ENCODE assay signal across 7 mouse cellular contexts in genomic region chr14:25371661-25372060, GRCm38 (mm10).
DNase-seq lines count a peak whose midpoint lies in the region; ATAC-seq and TF ChIP-seq lines count a peak whose summit lies in the region.

No protein-coding gene starts in this region.

- intact Hi-C loops in heart, postnatal 25 days (cut with DNase I), result no loop called here

- peak overlapping the region; percentile 21 for H3K9ac ChIP-seq in forebrain, embryonic 13.5 days

- ATAC-seq in forebrain, embryonic 13.5 days, result peak; percentile 81

- no peaks in the 10 kb centered on the region for H3K27me3 ChIP-seq in forebrain, embryonic 13.5 days
- H3K27me3 ChIP-seq in myocyte (ENCODE audit: control insufficient read depth, insufficient read depth, insufficient read length), result no peaks in the 10 kb centered on the region

- no peak for TF ChIP-seq POLR2A in bone marrow macrophage, adult 2 months (IDR thresholded peaks at IDR 0.05; ENCODE audit: borderline replicate concordance, low read depth, low read length)
- no peak for TF ChIP-seq POLR2A in myocyte (IDR thresholded peaks at IDR 0.05; ENCODE audit: insufficient read length, low read depth)

- TF ChIP-seq CTCF in bone marrow macrophage, adult 2 months (IDR thresholded peaks at IDR 0.05; ENCODE audit: low read depth, low read length), result no peak

- no peaks in the 10 kb centered on the region for H3K79me2 ChIP-seq in myocyte (ENCODE audit: control insufficient read depth, insufficient read depth)

- peaks cover 7% of the 10 kb centered on the region; the same call in 1 of the 2 replicates for H3K9me3 ChIP-seq in forebrain, embryonic 13.5 days (replicated peaks)

- no peak overlapping the region for H3K4me3 ChIP-seq in bone marrow macrophage, adult 2 months (ENCODE audit: insufficient read depth, low read length)
- H3K4me3 ChIP-seq in forebrain, embryonic 13.5 days, result no peak overlapping the region
- H3K4me3 ChIP-seq in myocyte, result no peak overlapping the region

- no peak overlapping the region for H3ac ChIP-seq in myocyte (ENCODE audit: control insufficient read depth, insufficient read length)

- DNase-seq in MN1 (ENCODE audit: low spot score), result peak; percentile 87
- peak; percentile 35 for DNase-seq in heart, postnatal 25 days (ENCODE audit: low spot score)
- peak; percentile 60 to 80 for DNase-seq in layer of hippocampus, adult 8-10 months (ENCODE audit: low spot score in 2 of 2)
- no peak for DNase-seq in spleen, postnatal 4 days (ENCODE audit: low spot score in 2 of 2)

- peak overlapping the region; percentile 41 for H3K27ac ChIP-seq in bone marrow macrophage, adult 2 months (ENCODE audit: insufficient read depth, low read depth, low read length)
- H3K27ac ChIP-seq in forebrain, embryonic 13.5 days, result peak overlapping the region; percentile 65

- WGBS in forebrain, embryonic 13.5 days, result 42% methylated on average over 4 of the region's 4 CpGs

- peaks cover 18% of the 10 kb centered on the region for H3K36me3 ChIP-seq in forebrain, embryonic 13.5 days (ENCODE audit: poor library complexity, severe bottlenecking)
- no peaks in the 10 kb centered on the region for H3K36me3 ChIP-seq in myocyte (ENCODE audit: control insufficient read depth, insufficient read depth)

- H3K4me2 ChIP-seq in forebrain, embryonic 13.5 days, result no peak overlapping the region
- H3K4me2 ChIP-seq in myocyte (ENCODE audit: low read depth), result peak overlapping the region; percentile 16

- H3K4me1 ChIP-seq in bone marrow macrophage, adult 2 months (ENCODE audit: control insufficient read depth, insufficient read depth, low read length), result peaks cover 40% of the 10 kb centered on the region
- H3K4me1 ChIP-seq in forebrain, embryonic 13.5 days, result peaks cover 36% of the 10 kb centered on the region

TF ChIP-seq in myocyte, 11 proteins besides CTCF, POLR2A, EP300 and RAD21:
- peak in 1 of 3 experiments; percentile 70 for TF ChIP-seq MYOG (IDR thresholded peaks at IDR 0.05; ENCODE audit: control insufficient read depth in 1 of 3, insufficient read depth in 1 of 3, insufficient read length in 2 of 3, low read depth in 2 of 3)
- no peak for TF ChIP-seq CEBPB (IDR thresholded peaks at IDR 0.05; ENCODE audit: insufficient read depth, poor library complexity, severe bottlenecking)
- no peak for TF ChIP-seq E2F4 (IDR thresholded peaks at IDR 0.05; ENCODE audit: insufficient read depth)
- TF ChIP-seq SRF (IDR thresholded peaks at IDR 0.05; ENCODE audit: control insufficient read depth, insufficient read length, low read depth), result no peak
- peak in 2 of 3 experiments; percentile 35 to 71 for TF ChIP-seq MYOD1 (IDR thresholded peaks at IDR 0.05; ENCODE audit: control insufficient read depth in 1 of 3, insufficient read length in 2 of 3, low read depth in 2 of 3)
- peak; percentile 8 for TF ChIP-seq TCF3 (IDR thresholded peaks at IDR 0.05; ENCODE audit: insufficient read length, low read depth)
- TF ChIP-seq POLR2AphosphoS2 (IDR thresholded peaks at IDR 0.05; ENCODE audit: insufficient read length, low read depth), result no peak
- TF ChIP-seq REST (IDR thresholded peaks at IDR 0.05; ENCODE audit: insufficient read depth, insufficient read length), result no peak
- no peak for TF ChIP-seq USF1 (IDR thresholded peaks at IDR 0.05; ENCODE audit: low read depth)
- TF ChIP-seq MAX (IDR thresholded peaks at IDR 0.05; ENCODE audit: low read depth), result no peak

Comparison
In these comparisons a context has a peak if more than half of its experiments do, and no peak if none do; other contexts are left out.
1. DNase-seq: peak in MN1 (single experiment), heart, postnatal 25 days (single experiment) and layer of hippocampus, adult 8-10 months (2 of 2); none in spleen, postnatal 4 days (0 of 2).